Mouse (Mus musculus): ENCODE measurements at regions not wholly inside any gene's neighbourhood (a gene's known extent, or its start where the extent isn't known, plus 50 kb on each side); places are given as distances from the start of the nearest gene placed in this dataset.

GRCm38 (mm10) chr9:13969262-13969661 lies 141.7 kb downstream of the Fam76b start:
- Histone ChIP-seq H3K4me3 (ENCODE audit: low read length) (no peak overlapping the region), H3K9me3 (ENCODE audit: low read length) (no peaks in the 10 kb centered on the region), H3K4me2 (replicated peaks; ENCODE audit: low read depth, low read length) (no peak overlapping the region), H3K9ac (replicated peaks; ENCODE audit: low read length) (no peak overlapping the region), H3K27ac (ENCODE audit: low read length) (no peak overlapping the region), H3K4me1 (ENCODE audit: insufficient read depth, low read length) (no peaks in the 10 kb centered on the region), H3K36me3 (ENCODE audit: insufficient read depth, low read length) (no peaks in the 10 kb centered on the region), H3K27me3 (ENCODE audit: insufficient read depth, low read length) (no peaks in the 10 kb centered on the region)
- WGBS, result 68% methylated on average over 1 of the region's 1 CpGs
- ATAC-seq (ENCODE audit: low FRiP score, low TSS enrichment), result no peak

- Histone ChIP-seq H3K4me3 (ENCODE audit: low read length) (no peak overlapping the region), H3K27me3 (ENCODE audit: insufficient read depth, low read length) (no peaks in the 10 kb centered on the region), H3K4me1 (ENCODE audit: insufficient read depth, low read length) (no peaks in the 10 kb centered on the region), H3K36me3 (ENCODE audit: insufficient read depth, low read length) (no peaks in the 10 kb centered on the region), H3K9me3 (ENCODE audit: low read length) (no peaks in the 10 kb centered on the region), H3K27ac (ENCODE audit: low read length) (no peak overlapping the region), H3K9ac (replicated peaks; ENCODE audit: low read length) (no peak overlapping the region), H3K4me2 (replicated peaks; ENCODE audit: low read depth, low read length) (no peak overlapping the region)
- ATAC-seq (ENCODE audit: low FRiP score, low TSS enrichment), result no peak
- 50% methylated on average over 4 of the region's 4 CpGs for WGBS
Measured at GRCm38 (mm10) chr9:13973600-13973999, 146.1 kb downstream of the Fam76b start.

- no peak for ATAC-seq (ENCODE audit: low FRiP score, low TSS enrichment)
Measured at GRCm38 (mm10) chr9:13974870-13975269, 147.4 kb downstream of the Fam76b start.

GRCm38 (mm10) chr9:13978842-13979241 lies 151.3 kb downstream of the Fam76b start:
- ATAC-seq (ENCODE audit: low FRiP score, low TSS enrichment), result no peak

More at GRCm38 (mm10) chr9:13974870-13975269, 147.4 kb downstream of the Fam76b start:
- WGBS, result 21% methylated on average over 1 of the region's 1 CpGs
- Histone ChIP-seq H3K4me3 (ENCODE audit: low read length) (no peak overlapping the region), H3K4me1 (ENCODE audit: insufficient read depth, low read length) (no peaks in the 10 kb centered on the region), H3K9ac (replicated peaks; ENCODE audit: low read length) (no peak overlapping the region), H3K4me2 (replicated peaks; ENCODE audit: low read depth, low read length) (no peak overlapping the region), H3K9me3 (ENCODE audit: low read length) (no peaks in the 10 kb centered on the region), H3K36me3 (ENCODE audit: insufficient read depth, low read length) (no peaks in the 10 kb centered on the region), H3K27me3 (ENCODE audit: insufficient read depth, low read length) (no peaks in the 10 kb centered on the region), H3K27ac (ENCODE audit: low read length) (no peak overlapping the region)

GRCm38 (mm10) chr9:13987486-13987885 lies 160.0 kb downstream of the Fam76b start:
- Histone ChIP-seq H3K9ac (replicated peaks; ENCODE audit: low read length) (no peak overlapping the region), H3K4me1 (ENCODE audit: insufficient read depth, low read length) (0 out of 2 replicates have a peak, but pooled peaks cover 2% of the 10 kb centered on the region), H3K9me3 (ENCODE audit: low read length) (no peaks in the 10 kb centered on the region), H3K36me3 (ENCODE audit: insufficient read depth, low read length) (no peaks in the 10 kb centered on the region), H3K4me3 (ENCODE audit: low read length) (no peak overlapping the region), H3K4me2 (replicated peaks; ENCODE audit: low read depth, low read length) (no peak overlapping the region), H3K27ac (ENCODE audit: low read length) (no peak overlapping the region), H3K27me3 (ENCODE audit: insufficient read depth, low read length) (no peaks in the 10 kb centered on the region)
- 89% methylated on average over 8 of the region's 8 CpGs for WGBS
- no peak for ATAC-seq (ENCODE audit: low FRiP score, low TSS enrichment)

More at GRCm38 (mm10) chr9:13978842-13979241, 151.3 kb downstream of the Fam76b start:
- H3K4me2 ChIP-seq (replicated peaks; ENCODE audit: low read depth, low read length), result no peak overlapping the region
- no peak overlapping the region for H3K9ac ChIP-seq (replicated peaks; ENCODE audit: low read length)
- H3K4me1 ChIP-seq (ENCODE audit: insufficient read depth, low read length), result no peaks in the 10 kb centered on the region
- no peaks in the 10 kb centered on the region for H3K27me3 ChIP-seq (ENCODE audit: insufficient read depth, low read length)
- no peak overlapping the region for H3K4me3 ChIP-seq (ENCODE audit: low read length)
- H3K9me3 ChIP-seq (ENCODE audit: low read length), result no peaks in the 10 kb centered on the region
- no peaks in the 10 kb centered on the region for H3K36me3 ChIP-seq (ENCODE audit: insufficient read depth, low read length)
- 35% methylated on average over 6 of the region's 6 CpGs for WGBS
- no peak overlapping the region for H3K27ac ChIP-seq (ENCODE audit: low read length)

GRCm38 (mm10) chr9:13988901-13989300 lies 161.4 kb downstream of the Fam76b start:
- Histone ChIP-seq H3K4me1 (ENCODE audit: insufficient read depth, low read length) (0 out of 2 replicates have a peak, but pooled peaks cover 2% of the 10 kb centered on the region), H3K36me3 (ENCODE audit: insufficient read depth, low read length) (no peaks in the 10 kb centered on the region), H3K27me3 (ENCODE audit: insufficient read depth, low read length) (no peaks in the 10 kb centered on the region), H3K4me2 (replicated peaks; ENCODE audit: low read depth, low read length) (no peak overlapping the region), H3K9me3 (ENCODE audit: low read length) (no peaks in the 10 kb centered on the region), H3K27ac (ENCODE audit: low read length) (no peak overlapping the region), H3K9ac (replicated peaks; ENCODE audit: low read length) (no peak overlapping the region), H3K4me3 (ENCODE audit: low read length) (no peak overlapping the region)
- WGBS, result 81% methylated on average over 4 of the region's 4 CpGs
- no peak for ATAC-seq (ENCODE audit: low FRiP score, low TSS enrichment)

GRCm38 (mm10) chr9:13990960-13991359 lies 163.4 kb downstream of the Fam76b start:
- Histone ChIP-seq H3K27me3 (ENCODE audit: insufficient read depth, low read length) (no peaks in the 10 kb centered on the region), H3K9ac (replicated peaks; ENCODE audit: low read length) (no peak overlapping the region), H3K4me1 (ENCODE audit: insufficient read depth, low read length) (0 out of 2 replicates have a peak, but pooled peaks cover 2% of the 10 kb centered on the region), H3K27ac (ENCODE audit: low read length) (no peak overlapping the region), H3K9me3 (ENCODE audit: low read length) (no peaks in the 10 kb centered on the region), H3K4me3 (ENCODE audit: low read length) (no peak overlapping the region), H3K4me2 (replicated peaks; ENCODE audit: low read depth, low read length) (no peak overlapping the region), H3K36me3 (ENCODE audit: insufficient read depth, low read length) (no peaks in the 10 kb centered on the region)
- ATAC-seq (ENCODE audit: low FRiP score, low TSS enrichment), result no peak
- 55% methylated on average over 7 of the region's 7 CpGs for WGBS

- 85% methylated on average over 6 of the region's 6 CpGs for WGBS
- H3K36me3 ChIP-seq (ENCODE audit: insufficient read depth, low read length), result no peaks in the 10 kb centered on the region
- no peak overlapping the region for H3K4me2 ChIP-seq (replicated peaks; ENCODE audit: low read depth, low read length)
- no peak overlapping the region for H3K27ac ChIP-seq (ENCODE audit: low read length)
- no peak overlapping the region for H3K9ac ChIP-seq (replicated peaks; ENCODE audit: low read length)
- H3K4me1 ChIP-seq (ENCODE audit: insufficient read depth, low read length), result 0 out of 2 replicates have a peak, but pooled peaks cover 2% of the 10 kb centered on the region
- H3K9me3 ChIP-seq (ENCODE audit: low read length), result no peaks in the 10 kb centered on the region
- no peak for ATAC-seq (ENCODE audit: low FRiP score, low TSS enrichment)
- H3K27me3 ChIP-seq (ENCODE audit: insufficient read depth, low read length), result no peaks in the 10 kb centered on the region
- no peak overlapping the region for H3K4me3 ChIP-seq (ENCODE audit: low read length)
Measured at GRCm38 (mm10) chr9:13992728-13993127, 165.2 kb downstream of the Fam76b start.

- no peaks in the 10 kb centered on the region for H3K27me3 ChIP-seq (ENCODE audit: insufficient read depth, low read length)
- 77% methylated on average over 4 of the region's 4 CpGs for WGBS
- no peak overlapping the region for H3K4me2 ChIP-seq (replicated peaks; ENCODE audit: low read depth, low read length)
- H3K4me1 ChIP-seq (ENCODE audit: insufficient read depth, low read length), result no peaks in the 10 kb centered on the region
- no peak overlapping the region for H3K4me3 ChIP-seq (ENCODE audit: low read length)
- no peak overlapping the region for H3K27ac ChIP-seq (ENCODE audit: low read length)
- no peak for ATAC-seq (ENCODE audit: low FRiP score, low TSS enrichment)
- no peak overlapping the region for H3K9ac ChIP-seq (replicated peaks; ENCODE audit: low read length)
- H3K36me3 ChIP-seq (ENCODE audit: insufficient read depth, low read length), result no peaks in the 10 kb centered on the region
- H3K9me3 ChIP-seq (ENCODE audit: low read length), result no peaks in the 10 kb centered on the region; the same call in 1 of the 2 replicates
Measured at GRCm38 (mm10) chr9:13999358-13999757, 171.8 kb downstream of the Fam76b start.

- Histone ChIP-seq H3K27ac (ENCODE audit: low read length) (no peak overlapping the region), H3K4me3 (ENCODE audit: low read length) (no peak overlapping the region), H3K36me3 (ENCODE audit: insufficient read depth, low read length) (no peaks in the 10 kb centered on the region), H3K4me1 (ENCODE audit: insufficient read depth, low read length) (no peaks in the 10 kb centered on the region; the same call in 1 of the 2 replicates), H3K27me3 (ENCODE audit: insufficient read depth, low read length) (no peaks in the 10 kb centered on the region), H3K4me2 (replicated peaks; ENCODE audit: low read depth, low read length) (no peak overlapping the region), H3K9ac (replicated peaks; ENCODE audit: low read length) (no peak overlapping the region), H3K9me3 (ENCODE audit: low read length) (no peaks in the 10 kb centered on the region; the same call in 1 of the 2 replicates)
- ATAC-seq (ENCODE audit: low FRiP score, low TSS enrichment), result no peak
- 84% methylated on average over 7 of the region's 7 CpGs for WGBS
Measured at GRCm38 (mm10) chr9:14001517-14001916, 174.0 kb downstream of the Fam76b start.

All from kidney, embryonic 16.5 days (tissue).